Mouse (Mus musculus): Measurements from ENCODE around the gene Gm5286.
"Not testable (repeated sequence)": the region's sequence is repeated elsewhere in the genome, so short reads cannot be mapped to it uniquely, and the experiment has no call there.

Gene Gm5286

GRCm38 (mm10) chr3:94196414-94196813 is at the start of gene Gm5286:
Gene Gm5286, plus strand, starts transcription at chr3:94196714.
- CTCF ChIA-PET = not testable (repeated sequence)

- CTCF ChIA-PET = not testable (repeated sequence)
These were observed 29.2 kb upstream of the Gm5286 start for GRCm38 (mm10) chr3:94167351-94167750.

- CTCF ChIA-PET = not testable (repeated sequence)
These were observed 18.4 kb upstream of the Gm5286 start, which contains the start of gene Gm10696 for GRCm38 (mm10) chr3:94178093-94178492. Gene Gm10696, minus strand, starts transcription at chr3:94178193.
